Mouse (Mus musculus) left cerebral cortex, adult 2 months (tissue): ENCODE results near the gene Ctbp1. TPM values are rescaled to one million over a fixed set of nuclear protein-coding genes. Genes with fewer than 3 reads are reported as not detected.

Source experiments
- DNase-seq, 2 experiments: peaks; one replicate each; pipeline ENCODE4 v3.0.0; 2021 to 2022; ENCODE audit warnings: low spot score in 2 of 2, mixed read lengths in 1 of 2; ENCODE audit errors: extremely low spot score in 1 of 2
- H3K27ac ChIP-seq: fragments of 200-600 bp; 2 replicates; pipeline ENCODE4 v1.8.1; 2022
- H3K4me3 ChIP-seq: fragments of 200-600 bp; 2 replicates; pipeline ENCODE4 v1.8.1; 2022
- CTCF ChIP-seq: fragments of 200-600 bp; IDR thresholded peaks from 2 replicates; pipeline ENCODE4 v1.8.1; 2022; ENCODE audit warnings: antibody characterized with exemption, mild to moderate bottlenecking, moderate library complexity
- intact Hi-C: fragments of 180-260 bp; cut with DNase I; formaldehyde crosslinking; loops from one replicate; pipeline ENCODE4 v1.15.1; 2025
- total RNA-seq, 2 experiments: library from RNA; stranded (reverse); gene quantifications; 2 replicates each; pipeline ENCODE4 v1.2.3; 2021

Gene Ctbp1
- total RNA-seq, 2 experiments from 2014 or later: 315 to 319 TPM

GRCm38 (mm10) chr5:33275754-33276153, 960 bp upstream of the Ctbp1 start:
- DNase-seq: no peak

GRCm38 (mm10) chr5:33274085-33274952, 475 bp downstream of the Ctbp1 start:
- intact Hi-C loops: loop anchor here (1.0 to 10.0 kb wide), 3 partner anchors 54 to 380 kb away; partner anchors contain the start of genes Maea, Slbp, Tacc3 and Tmem129
- H3K27ac ChIP-seq: peak overlapping the region; percentile 99
- DNase-seq: peak; percentile 91 to 92
- peak overlapping the region; percentile 81 for H3K4me3 ChIP-seq
- no peak; the same call in 1 of the 2 replicates for TF ChIP-seq CTCF

More at GRCm38 (mm10) chr5:33275754-33276153, 960 bp upstream of the Ctbp1 start:
- intact Hi-C loops: loop anchor here (1.0 to 10.0 kb wide), 3 partner anchors 55 to 379 kb away; partner anchors contain the start of genes Slbp, Tacc3, Tmem129 and Uvssa
- no peak for TF ChIP-seq CTCF
- peak overlapping the region; percentile 81 for H3K4me3 ChIP-seq
- peak overlapping the region; percentile 93; the same call in 1 of the 2 replicates for H3K27ac ChIP-seq

GRCm38 (mm10) chr5:33273777-33274084, 1.1 kb downstream of the Ctbp1 start:
- intact Hi-C loops: loop anchor here (1.0 to 10.0 kb wide), 3 partner anchors 53 to 381 kb away; partner anchors contain the start of genes Maea, Slbp, Tacc3 and Tmem129
- no peak for DNase-seq
- H3K4me3 ChIP-seq: peak overlapping the region; percentile 81

GRCm38 (mm10) chr5:33272845-33273776, 1.7 kb downstream of the Ctbp1 start:
- no peak for DNase-seq

More at GRCm38 (mm10) chr5:33273777-33274084, 1.1 kb downstream of the Ctbp1 start:
- H3K27ac ChIP-seq: peak overlapping the region; percentile 99
- TF ChIP-seq CTCF: no peak

GRCm38 (mm10) chr5:33272146-33272545, 2.6 kb downstream of the Ctbp1 start:
- no peak for TF ChIP-seq CTCF
- intact Hi-C loops: loop anchor here (10.0 kb wide), 1 partner anchor 383 kb away; the partner anchor contains the start of genes Slbp, Tacc3 and Tmem129
- Histone ChIP-seq H3K4me3 (no peak overlapping the region), H3K27ac (no peak overlapping the region)
- DNase-seq: no peak

More at GRCm38 (mm10) chr5:33272845-33273776, 1.7 kb downstream of the Ctbp1 start:
- peak overlapping the region; percentile 99 for H3K27ac ChIP-seq
- intact Hi-C loops: loop anchor here (10.0 kb wide), 1 partner anchor 382 kb away; the partner anchor contains the start of genes Slbp, Tacc3 and Tmem129
- TF ChIP-seq CTCF: no peak
- peak overlapping the region; percentile 81 for H3K4me3 ChIP-seq

GRCm38 (mm10) chr5:33270568-33270967, 4.2 kb downstream of the Ctbp1 start:
- H3K27ac ChIP-seq: peak overlapping the region; percentile 57; the same call in 1 of the 2 replicates
- DNase-seq: peak; percentile 79 to 91
- peak; percentile 99 for TF ChIP-seq CTCF
- no peak overlapping the region for H3K4me3 ChIP-seq
- intact Hi-C loops: loop anchor here (1.0 to 10.0 kb wide), 2 partner anchors 67 to 384 kb away; partner anchors contain the start of genes Slbp, Tacc3 and Tmem129

DNA sequence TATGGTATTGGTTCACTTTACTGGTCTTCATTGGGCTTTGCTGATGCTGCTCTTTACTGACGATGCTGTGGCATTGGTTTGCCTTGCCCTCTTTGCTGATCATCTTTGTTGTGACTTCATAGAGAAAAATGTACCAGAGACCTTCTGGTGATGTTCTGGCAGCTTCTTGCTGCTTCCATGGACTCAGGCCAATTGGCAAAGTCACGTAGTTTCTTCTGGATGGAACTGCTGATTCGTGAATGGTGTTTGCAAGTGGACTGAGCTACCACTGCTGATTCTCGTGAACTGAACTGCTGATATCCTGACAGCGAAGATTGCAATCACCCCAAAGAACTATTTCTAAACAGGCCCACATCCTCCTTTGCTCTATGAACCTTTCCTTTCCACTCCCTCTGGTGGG, 20.4 kb downstream of the Ctbp1 start:
- Histone ChIP-seq H3K4me3 (no peak overlapping the region), H3K27ac (no peak overlapping the region)
- no peak for TF ChIP-seq CTCF
- intact Hi-C loops: no loop called here
- DNase-seq: no peak

DNA sequence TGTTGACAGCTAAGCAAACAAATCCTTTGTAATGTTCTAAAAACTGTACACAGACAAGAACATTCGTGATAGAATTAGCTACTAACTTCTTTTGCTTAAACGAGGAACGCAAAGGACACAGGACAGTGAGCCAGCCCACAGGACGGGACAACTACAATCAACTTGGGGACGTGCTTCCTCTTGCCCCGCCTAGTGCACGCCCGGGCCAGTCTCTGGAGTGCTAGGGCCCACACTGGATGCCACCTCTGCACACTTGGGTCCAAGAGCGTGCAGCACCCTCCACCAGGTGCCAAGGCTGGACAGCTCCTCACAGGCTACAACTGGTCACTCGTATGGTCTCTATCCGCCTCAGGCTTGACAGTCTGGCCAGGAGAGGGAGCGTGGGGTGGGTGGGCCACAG, 26.6 kb downstream of the Ctbp1 start:
- Histone ChIP-seq H3K4me3 (no peak overlapping the region), H3K27ac (no peak overlapping the region)
- no peak for DNase-seq
- TF ChIP-seq CTCF: no peak
- intact Hi-C loops: no loop called here

- Histone ChIP-seq H3K4me3 (no peak overlapping the region), H3K27ac (0 out of 2 replicates have a peak overlapping the region, but pooled peaks have one; percentile 11)
- no peak for DNase-seq
- intact Hi-C loops: loop anchor here (1.0 kb wide), 1 partner anchor 44 kb away; no protein-coding TSS in a partner anchor
- TF ChIP-seq CTCF: peak; percentile 50
Observed at GRCm38 (mm10) chr5:33247387-33247786, 27.4 kb downstream of the Ctbp1 start.

- no peak for TF ChIP-seq CTCF
- Histone ChIP-seq H3K27ac (no peak overlapping the region), H3K4me3 (no peak overlapping the region)
- DNase-seq: peak; percentile 32 to 51
- intact Hi-C loops: no loop called here
Observed at GRCm38 (mm10) chr5:33245701-33246100, 29.1 kb downstream of the Ctbp1 start.

DNA sequence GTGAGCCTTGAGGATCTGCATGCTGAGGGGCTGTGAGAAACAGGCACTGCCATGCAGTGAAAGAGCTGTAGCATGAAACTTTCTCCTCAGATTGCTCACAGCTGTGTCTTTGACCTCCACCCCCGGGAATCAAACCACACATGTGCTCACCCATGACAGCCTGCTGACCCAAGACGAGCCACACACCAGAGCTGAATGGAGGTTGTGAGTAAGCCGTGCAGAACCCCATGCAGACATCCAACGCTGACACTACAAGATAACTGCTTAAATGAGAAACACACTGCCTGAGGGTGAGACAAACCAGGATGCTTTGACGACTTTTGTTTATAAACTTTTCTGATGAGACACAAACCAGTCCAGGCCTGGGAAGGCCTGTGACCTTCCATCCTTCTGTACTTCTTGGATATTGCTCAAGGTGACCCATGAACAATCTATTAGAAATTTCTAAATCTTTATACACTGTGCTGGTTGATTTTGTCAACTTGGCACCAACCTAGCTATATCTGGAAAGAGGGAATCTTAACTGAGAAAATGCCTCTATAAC, 30.3 kb downstream of the Ctbp1 start:
- no peak for TF ChIP-seq CTCF
- Histone ChIP-seq H3K4me3 (no peak overlapping the region), H3K27ac (no peak overlapping the region)
- DNase-seq: no peak
- intact Hi-C loops: no loop called here
